Comparison of ENCODE assay signal across 10 mouse cellular contexts in the genomic region with DNA sequence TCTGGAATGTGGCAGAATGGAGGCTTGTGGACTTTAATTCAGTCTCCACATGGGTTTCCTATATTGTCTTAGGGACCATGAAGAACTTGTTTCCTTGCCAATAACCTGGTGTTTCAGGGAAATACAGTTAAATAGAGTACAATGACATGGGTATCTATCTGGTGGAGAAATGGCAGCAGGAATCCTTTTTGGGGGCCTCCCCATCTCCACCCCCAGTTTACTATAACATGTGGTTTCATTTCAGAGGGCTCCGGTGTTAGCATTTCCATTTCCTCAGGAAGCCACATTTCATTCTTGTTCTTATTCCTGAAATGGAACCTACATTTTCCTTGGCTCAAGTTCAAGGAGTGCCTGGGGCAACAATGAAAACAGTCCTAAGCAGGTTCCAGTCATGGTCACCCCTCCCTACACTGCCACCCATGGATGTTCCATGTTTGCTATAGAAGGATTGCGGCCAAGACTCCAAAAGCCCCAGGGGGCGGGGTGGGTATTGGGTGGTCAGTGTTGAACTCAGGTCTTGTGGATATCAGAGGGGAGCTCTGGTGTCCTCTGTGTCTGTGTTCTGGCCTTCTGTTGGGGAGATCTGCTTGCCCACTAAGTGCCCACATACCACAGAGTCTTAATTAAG.
DNase-seq lines count a peak whose midpoint lies in the region; ATAC-seq and TF ChIP-seq lines count a peak whose summit lies in the region.
"Had no signal": no experiment of that assay in that cellular context is flagged by ENCODE, and none has a peak within 500 bp of the region (broad histone marks: within the 10 kb centered on the region; RNA-seq: fewer than 3 reads in every experiment).

No protein-coding gene starts in this region.

- no peak overlapping the region for H3K27ac ChIP-seq in heart, embryonic 10.5 days
- peak overlapping the region; percentile 52 for H3K27ac ChIP-seq in embryonic facial prominence, embryonic 14.5 days (replicated peaks; ENCODE audit: low read depth, low read length)
- no peak overlapping the region for H3K27ac ChIP-seq in kidney, postnatal 0 days
- H3K27ac ChIP-seq: hindbrain, embryonic 15.5 days; midbrain, embryonic 12.5 days had no signal

- no peaks in the 10 kb centered on the region for H3K36me3 ChIP-seq in heart, embryonic 10.5 days
- H3K36me3 ChIP-seq in embryonic facial prominence, embryonic 14.5 days (ENCODE audit: control insufficient read depth, insufficient read depth, low read length): no peaks in the 10 kb centered on the region
- no peaks in the 10 kb centered on the region for H3K36me3 ChIP-seq in kidney, postnatal 0 days (ENCODE audit: insufficient read depth, low read length)
- H3K36me3 ChIP-seq: hindbrain, embryonic 15.5 days; midbrain, embryonic 12.5 days had no signal

- no peak overlapping the region for H3K4me2 ChIP-seq in embryonic facial prominence, embryonic 14.5 days (ENCODE audit: low read depth, low read length)
- no peak overlapping the region for H3K4me2 ChIP-seq in kidney, postnatal 0 days (ENCODE audit: low read length)
- H3K4me2 ChIP-seq: hindbrain, embryonic 15.5 days; midbrain, embryonic 12.5 days had no signal

- H3K9me3 ChIP-seq in heart, embryonic 10.5 days: no peaks in the 10 kb centered on the region
- no peaks in the 10 kb centered on the region for H3K9me3 ChIP-seq in embryonic facial prominence, embryonic 14.5 days (ENCODE audit: control insufficient read depth, low read length)
- no peaks in the 10 kb centered on the region for H3K9me3 ChIP-seq in kidney, postnatal 0 days (replicated peaks; ENCODE audit: low read length)
- H3K9me3 ChIP-seq: hindbrain, embryonic 15.5 days; midbrain, embryonic 12.5 days had no signal

- no peak for TF ChIP-seq POLR2A in brain, embryonic 14.5 days (IDR thresholded peaks at IDR 0.05; ENCODE audit: borderline replicate concordance, extremely low read depth, insufficient read depth, insufficient read length, poor library complexity, severe bottlenecking)

- TF ChIP-seq CTCF in brain, embryonic 14.5 days (IDR thresholded peaks at IDR 0.05; ENCODE audit: borderline replicate concordance, extremely low read depth, insufficient read depth, insufficient read length): no peak
- no peak for TF ChIP-seq CTCF in kidney, postnatal 0 days (IDR thresholded peaks at IDR 0.05; ENCODE audit: low read depth)

- peak; percentile 37; the same call in 1 of the 2 replicates for ATAC-seq in embryonic facial prominence, embryonic 14.5 days (ENCODE audit: low read depth)
- ATAC-seq in kidney, postnatal 0 days (replicated peaks; ENCODE audit: low FRiP score, low read depth): no peak
- no peak for ATAC-seq in megakaryocyte, adult 5-6 weeks (ENCODE audit: poor library complexity, severe bottlenecking)
- ATAC-seq in megakaryocyte-erythroid progenitor cell, adult 5-6 weeks (replicated peaks; ENCODE audit: low FRiP score, low TSS enrichment, poor library complexity, severe bottlenecking): no peak

- no peak overlapping the region for H3K4me3 ChIP-seq in heart, embryonic 10.5 days
- H3K4me3 ChIP-seq in embryonic facial prominence, embryonic 14.5 days (ENCODE audit: low read depth, low read length): no peak overlapping the region
- H3K4me3 ChIP-seq in kidney, postnatal 0 days (replicated peaks; ENCODE audit: low read depth, low read length): no peak overlapping the region
- H3K4me3 ChIP-seq: hindbrain, embryonic 15.5 days; midbrain, embryonic 12.5 days had no signal

- peak; percentile 33 to 39 for DNase-seq in heart, adult 18-20 months
- no peak for DNase-seq in heart, embryonic 10.5 days (ENCODE audit: low spot score)
- peak; percentile 4 for DNase-seq in brain, embryonic 14.5 days (ENCODE audit: low read depth)
- DNase-seq in embryonic facial prominence, embryonic 14.5 days (ENCODE audit: low spot score): peak; percentile 71
- peak; percentile 22 for DNase-seq in kidney, postnatal 0 days (ENCODE audit: low spot score)
- no peak for DNase-seq in natural killer cell, adult 2 months (ENCODE audit: low spot score in 2 of 2)

- no peaks in the 10 kb centered on the region for H3K27me3 ChIP-seq in heart, embryonic 10.5 days (ENCODE audit: insufficient read depth, poor library complexity, severe bottlenecking)
- H3K27me3 ChIP-seq in embryonic facial prominence, embryonic 14.5 days (replicated peaks; ENCODE audit: control insufficient read depth, insufficient read depth, low read length): no peaks in the 10 kb centered on the region
- no peaks in the 10 kb centered on the region for H3K27me3 ChIP-seq in kidney, postnatal 0 days (ENCODE audit: insufficient read depth, low read length)
- H3K27me3 ChIP-seq: hindbrain, embryonic 15.5 days; midbrain, embryonic 12.5 days had no signal

- no peaks in the 10 kb centered on the region for H3K4me1 ChIP-seq in heart, embryonic 10.5 days
- H3K4me1 ChIP-seq in embryonic facial prominence, embryonic 14.5 days (ENCODE audit: control insufficient read depth, insufficient read depth, low read length): peaks cover 24% of the 10 kb centered on the region
- H3K4me1 ChIP-seq in kidney, postnatal 0 days (replicated peaks; ENCODE audit: insufficient read depth, low read length): peaks cover 5% of the 10 kb centered on the region; the same call in 1 of the 2 replicates
- H3K4me1 ChIP-seq: hindbrain, embryonic 15.5 days; midbrain, embryonic 12.5 days had no signal

- 73% methylated on average over 3 of the region's 3 CpGs for WGBS in heart, embryonic 10.5 days
- WGBS in embryonic facial prominence, embryonic 14.5 days: 57% methylated on average over 3 of the region's 3 CpGs
- 73% methylated on average over 3 of the region's 3 CpGs for WGBS in kidney, postnatal 0 days

- no peak overlapping the region for H3K9ac ChIP-seq in embryonic facial prominence, embryonic 14.5 days (ENCODE audit: low read depth, low read length)
- H3K9ac ChIP-seq in kidney, postnatal 0 days (ENCODE audit: low read depth, low read length): no peak overlapping the region
- H3K9ac ChIP-seq: hindbrain, embryonic 15.5 days; midbrain, embryonic 12.5 days had no signal

Comparison
In these comparisons a context has a peak if more than half of its experiments do, and no peak if none do; other contexts are left out.
1. DNase-seq: peak in heart, adult 18-20 months (2 of 2), brain, embryonic 14.5 days (single experiment), embryonic facial prominence, embryonic 14.5 days (single experiment) and kidney, postnatal 0 days (single experiment); none in heart, embryonic 10.5 days (single experiment) and natural killer cell, adult 2 months (0 of 2).